Mouse (Mus musculus) E14TG2a.4 (cell line): Measurements from ENCODE around the gene Gli2.

Source experiments
- CTCF ChIP-seq: conservative IDR thresholded peaks from 2 replicates; pipeline ENCODE4 v1.5.1; 2014; ENCODE audit warnings: low read length
- NANOG ChIP-seq: IDR thresholded peaks from 2 replicates; pipeline ENCODE4 v1.6.1; 2014; ENCODE audit warnings: borderline replicate concordance, low read length, mixed read lengths
- POU5F1 ChIP-seq: IDR thresholded peaks from 2 replicates; pipeline ENCODE4 v1.6.1; 2014; ENCODE audit warnings: low read length, borderline replicate concordance

DNA sequence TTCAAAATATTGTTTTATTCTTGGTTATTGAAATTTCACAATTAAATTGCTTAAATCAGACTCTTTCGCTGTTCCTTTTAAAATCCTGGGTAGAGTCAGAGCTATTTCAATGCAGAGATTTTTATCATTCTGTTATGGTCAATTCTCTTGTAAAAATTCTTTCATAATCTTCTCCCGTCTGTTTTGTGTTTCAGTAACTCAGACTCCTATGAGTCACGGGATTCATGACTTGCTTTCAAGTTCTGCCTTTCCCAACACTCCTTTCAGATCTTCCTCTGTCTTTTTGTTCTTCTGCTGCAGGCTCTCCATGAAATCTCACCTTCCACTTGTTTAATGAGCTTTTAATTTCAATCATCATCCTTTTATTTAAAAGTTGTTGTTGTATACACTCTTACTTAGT is 100.4 kb downstream of the Gli2 start:
- TF ChIP-seq CTCF (no peak), POU5F1 (no peak), NANOG (no peak)
